Mouse (Mus musculus) gastrocnemius, adult 2 months (tissue): Measurements from ENCODE around the gene Taldo1. TPM values are rescaled to one million over a fixed set of nuclear protein-coding genes. Genes with fewer than 3 reads are reported as not detected.

Source experiments
- DNase-seq: peaks from one replicate; pipeline ENCODE4 v3.0.0; 2022
- H3K27ac ChIP-seq: fragments of 200-600 bp; 2 replicates; pipeline ENCODE4 v1.8.1; 2022; ENCODE audit warnings: mild to moderate bottlenecking
- H3K4me3 ChIP-seq: fragments of 200-600 bp; 2 replicates; pipeline ENCODE4 v1.8.1; 2022; ENCODE audit warnings: mild to moderate bottlenecking, moderate library complexity
- CTCF ChIP-seq: fragments of 200-600 bp; IDR thresholded peaks from 2 replicates; pipeline ENCODE4 v1.8.1; 2022; ENCODE audit warnings: antibody characterized with exemption, mild to moderate bottlenecking, moderate library complexity
- intact Hi-C: fragments of 180-260 bp; cut with DNase I; formaldehyde crosslinking; loops from one replicate; pipeline ENCODE4 v1.15.1; 2025
- total RNA-seq, 2 experiments: library from RNA; stranded (reverse); gene quantifications; 2 replicates each; pipeline ENCODE4 v1.2.3; 2021

Gene Taldo1
- total RNA-seq, 2 experiments from 2014 or later, result 77.5 to 88.3 TPM

DNA sequence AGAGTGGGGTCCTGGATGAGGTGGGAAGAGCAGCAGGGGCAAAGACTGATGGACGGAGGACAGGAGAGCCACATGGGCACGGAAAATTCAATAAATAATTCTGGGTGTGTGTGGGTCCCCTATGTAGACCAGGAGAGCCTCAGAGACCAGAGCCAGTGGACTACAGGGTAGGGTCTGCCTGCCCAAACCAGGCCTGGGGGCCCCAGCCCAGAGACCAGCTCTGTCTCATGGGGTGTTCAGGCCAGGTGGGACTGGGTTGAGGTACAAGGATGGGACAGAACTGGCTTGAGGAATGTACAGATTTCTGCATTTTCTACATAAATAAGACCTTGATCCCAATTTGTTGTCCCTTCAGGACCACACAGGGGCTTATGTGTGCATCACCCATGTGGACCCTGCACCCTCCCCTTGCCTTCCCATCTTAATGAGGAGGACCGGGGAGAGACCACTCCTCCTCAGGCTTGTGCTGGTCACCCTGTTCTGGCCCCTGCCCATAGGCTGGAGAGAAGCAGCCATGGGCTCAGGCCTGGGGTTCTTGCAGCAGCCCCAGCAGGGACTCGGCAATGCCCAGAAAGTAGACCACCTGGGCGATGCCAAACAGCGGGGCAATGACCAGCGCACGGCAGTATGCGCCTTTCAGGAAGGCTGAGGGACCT, 38.7 kb downstream of the Taldo1 start:
- DNase-seq, result no peak
- intact Hi-C loops, result no loop called here
- Histone ChIP-seq H3K4me3 (no peak overlapping the region), H3K27ac (no peak overlapping the region)
- TF ChIP-seq CTCF, result no peak

DNA sequence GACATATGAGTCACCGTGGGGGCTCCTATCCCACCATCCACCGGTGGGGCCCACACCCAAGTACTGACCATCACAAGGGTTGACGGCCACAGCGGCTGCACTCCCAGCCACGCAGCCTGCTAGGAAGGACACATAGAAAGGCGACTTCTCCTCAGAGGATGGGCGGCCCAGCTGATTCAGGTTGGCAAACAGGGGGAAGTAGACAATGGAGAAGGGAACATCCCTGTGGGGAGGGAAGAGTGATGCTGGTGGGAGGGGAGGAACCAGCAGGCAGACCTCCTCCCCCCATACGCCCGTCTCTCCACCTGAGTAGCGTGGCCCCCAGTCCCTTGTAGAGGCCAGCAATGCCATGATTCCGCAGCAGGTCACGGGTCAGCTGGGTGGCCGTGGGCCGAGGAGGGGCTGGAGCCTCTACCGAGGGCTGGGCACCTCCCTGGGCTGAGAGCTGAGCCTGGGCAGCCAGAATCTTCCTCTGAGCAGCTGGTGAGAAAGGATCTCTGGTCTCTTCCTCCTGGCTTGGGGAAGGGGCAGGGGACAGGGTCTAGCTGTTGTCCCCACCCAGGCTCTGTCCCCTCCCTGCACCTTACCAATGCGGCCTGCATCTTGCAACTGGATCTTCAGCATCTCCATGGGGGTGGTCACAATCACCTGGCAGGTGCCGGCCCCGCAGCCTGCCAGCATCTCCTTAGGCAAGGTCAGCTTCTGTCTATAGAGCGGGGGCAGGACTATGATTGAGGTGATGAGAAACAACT, 39.6 kb downstream of the Taldo1 start:
- intact Hi-C loops, result no loop called here
- Histone ChIP-seq H3K27ac (peak overlapping the region; percentile 88), H3K4me3 (peak overlapping the region; percentile 52; the same call in 1 of the 2 replicates)
- TF ChIP-seq CTCF, result no peak
- no peak for DNase-seq

GRCm38 (mm10) chr7:141432186-141432611, 40.2 kb downstream of the Taldo1 start:
- peak; percentile 61 for DNase-seq
- no peak for TF ChIP-seq CTCF
- Histone ChIP-seq H3K27ac (peak overlapping the region; percentile 88), H3K4me3 (peak overlapping the region; percentile 52)
- intact Hi-C loops, result no loop called here

- Histone ChIP-seq H3K27ac (peak overlapping the region; percentile 88), H3K4me3 (peak overlapping the region; percentile 77)
- 0 out of 2 replicates have a peak, but pooled peaks have one; percentile 1 for TF ChIP-seq CTCF
- peak; percentile 75 for DNase-seq
- intact Hi-C loops, result no loop called here
Measured at GRCm38 (mm10) chr7:141432741-141433516, 40.9 kb downstream of the Taldo1 start.

- intact Hi-C loops, result no loop called here
- TF ChIP-seq CTCF, result no peak
- no peak for DNase-seq
- Histone ChIP-seq H3K4me3 (peak overlapping the region; percentile 77), H3K27ac (peak overlapping the region; percentile 88)
Measured at GRCm38 (mm10) chr7:141433517-141434400, 41.8 kb downstream of the Taldo1 start.

DNA sequence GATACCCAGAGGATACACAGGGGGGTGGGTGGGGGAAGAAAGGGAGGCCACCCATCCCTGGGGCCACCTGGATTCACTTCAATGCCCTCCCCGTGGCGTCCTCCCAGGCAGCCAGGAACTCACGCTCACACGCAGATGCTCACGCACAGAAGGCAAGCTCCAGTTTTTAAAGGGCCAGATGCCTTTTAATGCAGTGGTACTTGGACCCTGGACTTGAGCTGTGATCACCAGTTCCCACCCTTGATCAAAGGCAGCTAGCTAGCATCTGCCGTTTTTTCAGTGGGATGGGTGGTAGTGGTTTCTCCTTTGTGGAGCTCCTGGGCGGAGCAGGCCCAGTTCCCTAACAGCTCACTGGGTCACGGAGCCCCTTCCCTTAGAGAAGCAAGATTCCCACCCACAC, 42.5 kb downstream of the Taldo1 start:
- TF ChIP-seq CTCF, result no peak
- Histone ChIP-seq H3K27ac (peak overlapping the region; percentile 88), H3K4me3 (peak overlapping the region; percentile 77)
- peak; percentile 58 for DNase-seq
- intact Hi-C loops, result no loop called here

GRCm38 (mm10) chr7:141435129-141435855, 43.3 kb downstream of the Taldo1 start:
- intact Hi-C loops, result no loop called here
- no peak for TF ChIP-seq CTCF
- DNase-seq, result peak; percentile 74
- H3K4me3 ChIP-seq, result peak overlapping the region; percentile 77
- H3K27ac ChIP-seq, result peak overlapping the region; percentile 88

DNA sequence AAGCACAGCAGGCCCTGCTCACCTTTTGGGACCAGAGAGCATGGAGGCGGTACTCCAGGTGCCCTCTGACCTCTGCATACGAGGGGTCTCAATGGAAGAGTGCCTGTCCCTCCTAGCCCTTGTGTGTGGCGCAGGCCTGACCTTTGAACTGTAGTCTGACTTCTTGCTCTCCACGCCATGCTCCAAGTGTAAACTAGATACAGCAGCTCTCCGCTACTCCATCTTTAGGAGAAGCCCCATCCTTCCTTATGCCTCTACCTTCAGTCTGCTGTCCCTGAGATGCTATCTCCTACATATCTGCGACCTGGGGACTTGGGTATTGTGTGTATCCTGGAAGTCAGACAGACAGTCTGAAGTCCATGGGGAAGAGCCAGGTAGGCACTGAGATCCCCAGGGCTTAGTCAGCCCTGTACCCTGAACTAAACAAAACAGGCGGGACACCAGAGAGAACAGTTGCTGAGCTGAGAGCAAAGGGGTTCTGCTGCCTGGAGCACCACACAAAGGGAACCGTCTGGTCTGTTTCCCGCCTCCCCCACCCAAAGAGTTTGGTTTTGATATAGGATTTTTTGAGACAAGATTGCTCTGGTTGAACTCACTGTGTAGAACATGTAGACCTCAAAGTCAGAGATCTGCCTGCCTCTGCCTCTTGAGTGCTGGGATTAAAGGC, 44.0 kb downstream of the Taldo1 start:
- TF ChIP-seq CTCF, result no peak
- intact Hi-C loops, result no loop called here
- H3K27ac ChIP-seq, result peak overlapping the region; percentile 92
- no peak for DNase-seq
- H3K4me3 ChIP-seq, result peak overlapping the region; percentile 77

GRCm38 (mm10) chr7:141436523-141436892, 44.5 kb downstream of the Taldo1 start:
- intact Hi-C loops, result no loop called here
- no peak for TF ChIP-seq CTCF
- peak overlapping the region; percentile 92; the same call in 1 of the 2 replicates for H3K27ac ChIP-seq
- no peak for DNase-seq
- peak overlapping the region; percentile 82 for H3K4me3 ChIP-seq

- DNase-seq, result peak; percentile 90
- peak; percentile 89 for TF ChIP-seq CTCF
- intact Hi-C loops, result loop anchor here (1.0 kb wide), 1 partner anchor 28 kb away; no protein-coding TSS in a partner anchor
Measured at GRCm38 (mm10) chr7:141437178-141438120, 45.5 kb downstream of the Taldo1 start, which contains the start of gene Slc25a22. TSS of gene Slc25a22 (minus strand) at chr7:141437892.

More at GRCm38 (mm10) chr7:141437178-141438120, 45.5 kb downstream of the Taldo1 start, which contains the start of gene Slc25a22:
- Histone ChIP-seq H3K4me3 (peak within 1 kb of the TSS; percentile 82), H3K27ac (peak within 1 kb of the TSS; percentile 92)
